Mouse (Mus musculus) ES-Bruce4 (cell line): ENCODE measurements around the gene Ubl4b. TPM values are rescaled to one million over a fixed set of nuclear protein-coding genes. Genes with fewer than 3 reads are reported as not detected.

Experiments used
- H3K27ac ChIP-seq: 2 replicates; pipeline ENCODE4 v1.5.1; 2012; ENCODE audit warnings: low read length, inconsistent platforms; ENCODE audit not compliant: insufficient read depth
- H3K27me3 ChIP-seq: 2 replicates; pipeline ENCODE4 v1.6.1; 2012; ENCODE audit warnings: mild to moderate bottlenecking, low read length, inconsistent platforms; ENCODE audit not compliant: control insufficient read depth, poor library complexity, insufficient read depth, severe bottlenecking
- H3K36me3 ChIP-seq: 2 replicates; pipeline ENCODE4 v1.6.1; 2012; ENCODE audit warnings: inconsistent platforms, mild to moderate bottlenecking, low read length, moderate library complexity; ENCODE audit not compliant: control insufficient read depth, poor library complexity, insufficient read depth, severe bottlenecking
- H3K4me1 ChIP-seq: one replicate; pipeline ENCODE4 v1.8.1; 2011; ENCODE audit warnings: low read length; ENCODE audit not compliant: control insufficient read depth, insufficient read depth
- H3K4me3 ChIP-seq: 2 replicates; pipeline ENCODE4 v1.5.1; 2011; ENCODE audit warnings: low read depth, mild to moderate bottlenecking, low read length
- H3K9ac ChIP-seq: 2 replicates; pipeline ENCODE4 v1.6.1; 2012; ENCODE audit warnings: low read depth, mild to moderate bottlenecking, inconsistent platforms; ENCODE audit not compliant: poor library complexity, severe bottlenecking
- H3K9me3 ChIP-seq: replicated peaks from 2 replicates; pipeline ENCODE4 v1.6.1; 2012; ENCODE audit warnings: mild to moderate bottlenecking, low read length, inconsistent platforms; ENCODE audit not compliant: control insufficient read depth, poor library complexity, insufficient read depth, severe bottlenecking
- CTCF ChIP-seq: IDR thresholded peaks from one replicate; pipeline ENCODE4 v1.8.1; 2011; ENCODE audit warnings: low read depth, low read length
- EP300 ChIP-seq: IDR thresholded peaks from 2 replicates; pipeline ENCODE4 v1.6.1; 2011; ENCODE audit warnings: low read depth, low read length; ENCODE audit not compliant: insufficient read depth
- POLR2A ChIP-seq: IDR thresholded peaks from one replicate; pipeline ENCODE4 v1.8.1; 2011; ENCODE audit warnings: low read length; ENCODE audit not compliant: insufficient read depth
- polyA plus RNA-seq: library from polyadenylated mRNA; stranded (reverse); fragments of >200 nt; gene quantifications from 2 replicates; pipeline ENCODE4 v1.2.4, GENCODE M21; 2011; ENCODE audit warnings: low read depth; ENCODE audit not compliant: missing spikeins, insufficient read depth, insufficient read length

Ubl4b gene
- polyA plus RNA-seq, 1 experiment = not detected

DNA sequence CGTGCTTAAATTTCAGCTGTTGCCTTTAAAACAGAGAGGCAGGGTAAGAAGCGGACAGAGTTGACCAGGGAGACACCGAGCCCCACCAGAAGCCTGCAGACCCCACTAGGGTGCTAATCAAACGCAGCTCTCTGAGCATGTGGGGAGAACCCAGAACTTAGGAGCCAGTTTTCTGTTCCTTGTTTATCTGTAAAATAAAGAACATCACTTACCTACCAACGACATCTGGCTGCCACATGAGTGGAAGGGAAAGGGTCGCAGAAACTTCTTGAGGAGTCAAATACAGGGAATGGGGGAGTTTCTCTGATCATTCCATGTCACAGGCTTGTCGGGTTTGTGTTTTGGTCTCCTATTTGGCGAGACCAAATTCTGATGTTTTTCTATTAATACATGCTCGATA lies 46.9 kb downstream of the Ubl4b start:
- Histone ChIP-seq H3K4me1 (no peaks in the 10 kb centered on the region), H3K9ac (no peak overlapping the region), H3K9me3 (no peaks in the 10 kb centered on the region), H3K36me3 (no peaks in the 10 kb centered on the region), H3K4me3 (no peak overlapping the region), H3K27ac (no peak overlapping the region), H3K27me3 (no peaks in the 10 kb centered on the region; the same call in 1 of the 2 replicates)
- TF ChIP-seq EP300 (no peak), CTCF (no peak), POLR2A (no peak)

- Histone ChIP-seq H3K27me3 (no peaks in the 10 kb centered on the region; the same call in 1 of the 2 replicates), H3K27ac (no peak overlapping the region), H3K9ac (no peak overlapping the region), H3K4me1 (no peaks in the 10 kb centered on the region), H3K36me3 (no peaks in the 10 kb centered on the region), H3K4me3 (no peak overlapping the region), H3K9me3 (no peaks in the 10 kb centered on the region)
- no peak for TF ChIP-seq POLR2A
- TF ChIP-seq CTCF = no peak
- no peak for TF ChIP-seq EP300
Observed at GRCm38 (mm10) chr3:107506531-107506930, 48.3 kb downstream of the Ubl4b start.

DNA sequence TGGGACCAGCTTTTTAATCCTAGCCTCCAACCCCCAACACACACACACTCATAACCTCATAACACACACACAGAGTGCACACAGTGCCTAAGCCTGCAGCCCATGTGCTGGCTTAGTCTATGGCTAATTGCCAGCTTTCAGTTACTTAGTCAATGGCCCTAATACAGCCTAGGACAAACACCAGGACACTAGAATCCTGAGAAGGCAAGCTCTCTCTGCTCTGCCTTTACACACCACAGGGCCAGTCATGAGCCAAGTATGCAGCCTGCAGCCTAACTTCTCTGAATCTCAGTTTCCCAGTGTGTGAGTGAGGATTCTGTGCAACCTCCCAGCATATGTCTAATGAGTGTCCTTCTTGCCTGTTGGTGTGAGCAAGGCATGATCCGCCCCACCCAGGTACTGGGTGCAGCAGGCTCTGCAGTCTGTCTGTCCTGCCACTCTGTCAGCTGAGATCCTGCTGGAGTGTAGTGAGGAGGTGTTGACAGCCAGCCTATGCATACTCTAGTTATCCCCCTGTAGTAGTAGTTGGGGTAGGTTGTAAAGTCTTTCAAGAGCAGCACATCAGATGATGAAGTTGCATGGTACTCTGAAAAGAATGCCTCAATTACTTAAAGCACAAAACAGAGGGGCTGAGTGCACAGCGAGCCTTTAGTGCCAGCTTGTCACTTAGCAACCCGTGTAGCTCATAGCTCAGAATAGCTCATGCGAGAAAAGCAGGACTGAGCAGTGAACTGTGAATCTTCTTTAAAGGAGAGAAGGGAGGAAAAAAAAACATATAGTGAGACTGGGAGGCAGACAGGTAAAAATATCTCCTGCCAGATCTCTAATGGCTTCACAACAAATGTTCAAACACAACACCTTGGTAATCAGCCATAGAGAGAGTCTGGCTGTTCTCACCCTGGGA lies 49.2 kb downstream of the Ubl4b start:
- Histone ChIP-seq H3K4me1 (no peaks in the 10 kb centered on the region), H3K27ac (no peak overlapping the region), H3K27me3 (no peaks in the 10 kb centered on the region), H3K36me3 (no peaks in the 10 kb centered on the region), H3K9ac (no peak overlapping the region), H3K9me3 (no peaks in the 10 kb centered on the region; the same call in 1 of the 2 replicates), H3K4me3 (no peak overlapping the region)
- TF ChIP-seq EP300 (no peak), CTCF (no peak), POLR2A (no peak)

GRCm38 (mm10) chr3:107504542-107504941 lies 50.3 kb downstream of the Ubl4b start:
- H3K27ac ChIP-seq = no peak overlapping the region
- H3K36me3 ChIP-seq = no peaks in the 10 kb centered on the region
- H3K4me1 ChIP-seq = no peaks in the 10 kb centered on the region
- TF ChIP-seq CTCF = no peak
- TF ChIP-seq POLR2A = no peak
- no peak for TF ChIP-seq EP300
- H3K27me3 ChIP-seq = no peaks in the 10 kb centered on the region
- no peak overlapping the region for H3K9ac ChIP-seq
- H3K9me3 ChIP-seq = no peaks in the 10 kb centered on the region; the same call in 1 of the 2 replicates
- H3K4me3 ChIP-seq = no peak overlapping the region

GRCm38 (mm10) chr3:107503716-107504115 lies 51.2 kb downstream of the Ubl4b start:
- H3K4me1 ChIP-seq = no peaks in the 10 kb centered on the region
- TF ChIP-seq POLR2A = no peak
- no peak for TF ChIP-seq CTCF
- TF ChIP-seq EP300 = no peak
- no peaks in the 10 kb centered on the region for H3K27me3 ChIP-seq
- no peaks in the 10 kb centered on the region for H3K36me3 ChIP-seq
- H3K27ac ChIP-seq = no peak overlapping the region
- no peaks in the 10 kb centered on the region; the same call in 1 of the 2 replicates for H3K9me3 ChIP-seq
- H3K4me3 ChIP-seq = no peak overlapping the region
- H3K9ac ChIP-seq = no peak overlapping the region

Other genes starting within 250 kb of the Ubl4b start
- gene Rbm15, start 221.4 kb downstream of the Ubl4b start, polyA plus RNA-seq = 51.7 and 53.0 TPM in 2 replicates
- gene Kcnc4, start 95.5 kb downstream of the Ubl4b start, polyA plus RNA-seq = 0.90 and 0.97 TPM in 2 replicates
- gene Slc6a17, start 37.1 kb downstream of the Ubl4b start, polyA plus RNA-seq = 0.32 and 0.42 TPM in 2 replicates
- gene Alx3, start 40.0 kb upstream of the Ubl4b start, polyA plus RNA-seq = 0.31 and 1.2 TPM in 2 replicates
- not detected in 2 replicates for gene Gm10961, start 76.2 kb upstream of the Ubl4b start, polyA plus RNA-seq
- gene Strip1, start 76.6 kb upstream of the Ubl4b start, polyA plus RNA-seq = 22.6 and 23.5 TPM in 2 replicates
- 176 and 179 TPM in 2 replicates for gene Ahcyl1, start 141.5 kb upstream of the Ubl4b start, polyA plus RNA-seq
- gene Csf1, start 205.4 kb upstream of the Ubl4b start, polyA plus RNA-seq = 27.0 and 32.5 TPM in 2 replicates